Mouse (Mus musculus) liver, embryonic 16.5 days (tissue): ENCODE measurements around the gene Angel1. TPM values are rescaled to one million over a fixed set of nuclear protein-coding genes. Genes with fewer than 3 reads are reported as not detected.

Experiments used
- ATAC-seq: fragments of 200-750 bp; cut with Nextera tagmentation; 2 replicates; pipeline ENCODE4 v1.8.0; 2017; ENCODE audit warnings: low read depth, mild to moderate bottlenecking, moderate number of reproducible peaks, moderate library complexity
- H3K27ac ChIP-seq: fragments of 300-500 bp; sonication (generic); 2 replicates; pipeline ENCODE4 v1.5.1; 2014; ENCODE audit warnings: mild to moderate bottlenecking, low read length
- H3K27me3 ChIP-seq: fragments of 300-500 bp; sonication (generic); 2 replicates; pipeline ENCODE4 v1.6.1; 2014; ENCODE audit warnings: low read depth, low read length, mixed read lengths; ENCODE audit not compliant: control insufficient read depth, insufficient read depth
- H3K36me3 ChIP-seq: fragments of 300-500 bp; sonication (generic); 2 replicates; pipeline ENCODE4 v1.6.1; 2014; ENCODE audit warnings: mild to moderate bottlenecking; ENCODE audit not compliant: control insufficient read depth, insufficient read depth
- H3K4me1 ChIP-seq: fragments of 300-500 bp; sonication (generic); 2 replicates; pipeline ENCODE4 v1.6.1; 2014; ENCODE audit warnings: low read depth, low read length, mixed read lengths; ENCODE audit not compliant: control insufficient read depth
- H3K4me2 ChIP-seq: fragments of 300-500 bp; sonication (generic); 2 replicates; pipeline ENCODE4 v1.6.1; 2014; ENCODE audit warnings: low read depth, low read length, mixed read lengths
- H3K4me3 ChIP-seq: fragments of 300-500 bp; sonication (generic); 2 replicates; pipeline ENCODE4 v1.5.1; 2014; ENCODE audit warnings: low read depth, mild to moderate bottlenecking, low read length
- H3K9ac ChIP-seq: fragments of 300-500 bp; sonication (generic); 2 replicates; pipeline ENCODE4 v1.6.1; 2014; ENCODE audit warnings: low read depth, low read length
- H3K9me3 ChIP-seq: fragments of 300-500 bp; sonication (generic); replicated peaks from 2 replicates; pipeline ENCODE4 v1.6.1; 2016; ENCODE audit warnings: low read length; ENCODE audit not compliant: control insufficient read depth
- WGBS: fragments of 180-500 bp; shearing (Covaris S2); extraction: QIAGEN DNeasy Blood & Tissue Kit; methylation state at CpG from one replicate; pipeline ENCODE4 v1.1.7; 2014; ENCODE audit not compliant: insufficient replicate concordance; 5-methylcytosine and 5-hydroxymethylcytosine counted together
- polyA plus RNA-seq: library from polyadenylated mRNA; unstranded; fragments of >200 nt; fragmentation: Nextera tagmentation; extraction: Ambion mirVana; gene quantifications from 2 replicates; pipeline ENCODE4 v1.2.1, GENCODE M21; 2015

Gene Angel1
- polyA plus RNA-seq, 1 experiment from 2014 or later, result 1.2 TPM

- Histone ChIP-seq H3K4me1 (no peaks in the 10 kb centered on the region), H3K4me2 (no peak overlapping the region), H3K36me3 (no peaks in the 10 kb centered on the region), H3K4me3 (no peak overlapping the region), H3K9ac (no peak overlapping the region), H3K27ac (no peak overlapping the region), H3K27me3 (no peaks in the 10 kb centered on the region), H3K9me3 (no peaks in the 10 kb centered on the region)
- ATAC-seq, result no peak
- 55% methylated on average over 2 of the region's 2 CpGs for WGBS
These were observed 28.3 kb downstream of the Angel1 start for GRCm38 (mm10) chr12:86697996-86698395.

GRCm38 (mm10) chr12:86694441-86694840 lies 31.8 kb downstream of the Angel1 start:
- Histone ChIP-seq H3K4me2 (no peak overlapping the region), H3K27me3 (no peaks in the 10 kb centered on the region), H3K9ac (no peak overlapping the region), H3K9me3 (no peaks in the 10 kb centered on the region), H3K4me3 (no peak overlapping the region), H3K36me3 (no peaks in the 10 kb centered on the region), H3K4me1 (no peaks in the 10 kb centered on the region), H3K27ac (no peak overlapping the region)
- 47% methylated on average over 1 of the region's 1 CpGs for WGBS
- ATAC-seq, result no peak

DNA sequence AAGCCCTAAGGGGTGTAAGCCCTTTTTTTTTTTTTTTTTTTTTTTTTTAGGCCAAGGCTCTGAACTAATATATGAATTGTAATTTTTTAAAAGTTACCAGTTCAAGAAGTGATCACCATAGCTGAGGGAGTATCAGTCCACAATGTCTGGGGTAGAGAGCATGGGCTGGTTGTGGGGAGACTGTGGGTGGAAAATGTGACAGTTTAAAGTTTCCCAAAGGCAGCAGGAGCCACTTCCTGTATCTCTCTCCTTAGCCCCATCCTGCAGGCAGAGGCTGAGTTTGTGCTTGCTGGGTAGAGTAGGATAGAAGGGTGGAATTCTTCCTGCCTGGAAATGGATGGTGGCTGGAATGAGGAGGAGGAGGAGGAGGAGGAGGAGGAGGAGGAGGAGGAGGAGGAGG lies 32.9 kb downstream of the Angel1 start:
- Histone ChIP-seq H3K9ac (no peak overlapping the region), H3K27me3 (no peaks in the 10 kb centered on the region), H3K4me1 (no peaks in the 10 kb centered on the region), H3K36me3 (no peaks in the 10 kb centered on the region), H3K4me2 (no peak overlapping the region), H3K4me3 (no peak overlapping the region), H3K27ac (no peak overlapping the region), H3K9me3 (no peaks in the 10 kb centered on the region)
- no peak for ATAC-seq

DNA sequence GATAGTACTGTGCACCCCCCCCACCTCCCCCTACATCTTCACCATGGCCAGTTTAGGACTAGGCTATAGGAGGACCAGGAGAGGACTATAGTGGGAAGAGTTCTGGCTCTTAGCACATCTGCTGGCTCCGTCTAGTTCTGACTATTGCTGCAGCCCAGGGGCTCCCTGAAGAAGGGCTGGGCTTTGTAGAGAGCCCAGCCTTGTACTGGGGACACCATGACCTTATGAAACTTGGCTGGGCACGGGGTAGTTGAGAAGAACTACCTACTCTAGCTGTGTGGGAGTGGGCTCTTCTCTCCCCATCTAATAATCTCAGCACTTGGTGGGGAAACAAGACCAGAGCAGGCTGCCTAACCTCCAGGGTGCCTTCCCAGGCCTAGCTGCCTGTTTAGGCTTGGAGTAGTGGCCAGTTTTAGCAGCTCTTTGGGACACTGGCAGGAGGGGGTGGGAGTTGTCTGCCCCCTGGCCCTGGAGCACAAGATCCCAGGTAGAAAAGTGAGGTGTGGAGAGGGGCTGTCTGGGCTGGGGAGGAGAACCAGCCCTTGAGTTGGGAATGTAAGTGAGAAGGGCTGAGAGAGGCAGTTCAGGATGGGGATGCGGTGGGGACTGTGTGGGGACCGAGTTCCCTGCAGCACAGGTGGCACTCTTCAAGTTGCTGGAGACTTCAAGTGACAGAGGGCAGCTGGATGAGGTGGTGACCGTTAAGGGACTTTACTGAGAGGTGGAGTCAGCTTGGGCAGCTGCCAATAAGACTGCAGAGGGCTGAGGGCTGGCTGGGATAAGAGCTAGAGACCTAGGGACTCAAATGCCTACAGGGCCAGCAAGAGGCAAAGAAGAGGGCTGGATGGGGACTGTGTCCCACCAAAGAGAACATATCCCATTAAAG lies 33.5 kb downstream of the Angel1 start:
- no peak overlapping the region for H3K9ac ChIP-seq
- ATAC-seq, result no peak
- H3K4me1 ChIP-seq, result no peaks in the 10 kb centered on the region
- no peak overlapping the region for H3K27ac ChIP-seq
- no peaks in the 10 kb centered on the region for H3K36me3 ChIP-seq
- H3K4me2 ChIP-seq, result no peak overlapping the region
- no peaks in the 10 kb centered on the region for H3K27me3 ChIP-seq
- no peaks in the 10 kb centered on the region for H3K9me3 ChIP-seq
- 51% methylated on average over 5 of the region's 5 CpGs for WGBS
- H3K4me3 ChIP-seq, result no peak overlapping the region

DNA sequence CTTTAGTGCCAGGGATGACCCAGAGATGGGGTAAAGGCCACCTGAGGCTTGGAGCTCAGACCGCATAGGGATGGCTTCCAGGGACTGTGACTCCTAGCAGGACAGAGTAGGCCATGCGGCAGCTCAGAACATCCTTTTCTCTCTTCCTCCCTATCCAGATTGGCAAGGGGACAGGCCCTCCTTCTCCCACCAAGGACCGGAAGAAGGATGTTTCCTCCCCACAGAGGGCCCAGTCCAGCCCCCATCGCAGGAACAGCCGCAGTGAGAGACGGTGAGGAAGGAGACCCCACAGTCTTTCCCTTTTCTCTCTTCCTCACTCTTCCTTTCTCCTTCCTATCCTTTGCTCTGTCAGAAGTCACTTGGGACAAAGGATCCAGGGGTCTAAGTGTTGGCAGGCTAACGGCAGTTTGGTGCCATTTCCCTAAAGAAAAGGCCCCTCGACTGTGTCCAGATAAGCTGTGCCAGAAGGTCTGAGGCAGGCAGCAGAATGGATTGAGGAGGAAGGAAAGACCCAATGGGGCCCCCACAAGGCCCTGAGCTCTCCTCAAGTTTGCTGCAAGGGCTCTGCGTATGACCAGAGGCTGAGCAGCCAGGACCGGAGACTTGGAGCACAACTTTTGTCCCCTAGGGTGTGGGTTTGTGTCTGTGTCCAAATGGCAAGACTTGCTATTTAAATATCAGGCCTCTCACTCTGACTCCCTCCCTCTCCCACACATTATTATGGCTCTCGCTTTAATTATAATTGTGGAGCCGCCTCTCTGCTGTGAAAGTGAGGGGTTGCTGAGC lies 35.4 kb downstream of the Angel1 start:
- Histone ChIP-seq H3K4me2 (no peak overlapping the region), H3K27ac (0 out of 2 replicates have a peak overlapping the region, but pooled peaks have one; percentile 0), H3K27me3 (no peaks in the 10 kb centered on the region), H3K4me3 (no peak overlapping the region), H3K36me3 (no peaks in the 10 kb centered on the region), H3K9me3 (no peaks in the 10 kb centered on the region), H3K4me1 (no peaks in the 10 kb centered on the region), H3K9ac (no peak overlapping the region)
- ATAC-seq, result no peak
- WGBS, result 27% methylated on average over 12 of the region's 12 CpGs

- H3K4me1 ChIP-seq, result no peaks in the 10 kb centered on the region
- H3K4me3 ChIP-seq, result no peak overlapping the region
- no peaks in the 10 kb centered on the region for H3K9me3 ChIP-seq
- no peaks in the 10 kb centered on the region for H3K27me3 ChIP-seq
- no peaks in the 10 kb centered on the region for H3K36me3 ChIP-seq
- no peak for ATAC-seq
- WGBS, result 85% methylated on average over 27 of the region's 27 CpGs
- H3K27ac ChIP-seq, result no peak overlapping the region
- H3K9ac ChIP-seq, result no peak overlapping the region
- H3K4me2 ChIP-seq, result no peak overlapping the region
These were observed 37.3 kb downstream of the Angel1 start for GRCm38 (mm10) chr12:86688917-86689316.

GRCm38 (mm10) chr12:86687971-86688573 lies 38.2 kb downstream of the Angel1 start:
- WGBS, result 53% methylated on average over 4 of the region's 4 CpGs
- H3K9me3 ChIP-seq, result no peaks in the 10 kb centered on the region
- no peak overlapping the region for H3K9ac ChIP-seq

DNA sequence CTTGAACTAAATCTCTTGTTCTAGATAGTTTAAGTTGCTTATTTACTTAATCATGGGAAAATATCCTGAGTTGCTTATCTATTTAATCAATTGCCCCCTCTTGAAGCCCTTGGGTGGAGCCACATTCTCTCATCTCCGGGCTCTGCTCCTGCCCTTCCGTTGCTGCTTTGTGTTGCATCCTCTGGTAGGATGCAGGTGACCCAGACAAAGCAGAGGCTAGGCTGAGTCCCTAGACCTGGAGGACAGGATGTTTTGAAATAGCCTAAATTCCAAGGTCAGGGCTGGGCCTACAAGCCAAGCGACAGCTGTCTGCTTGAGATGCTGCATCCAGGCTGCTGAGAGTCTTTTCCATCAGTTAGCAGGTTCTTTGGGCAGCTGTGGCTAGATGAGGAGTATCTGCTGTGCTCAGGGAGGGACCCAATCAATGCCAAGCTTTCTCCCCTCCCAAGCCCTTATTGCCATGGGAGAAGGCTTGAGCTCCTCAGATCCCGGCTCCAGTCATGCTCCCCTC lies 38.8 kb downstream of the Angel1 start:
- no peak overlapping the region for H3K27ac ChIP-seq
- H3K4me3 ChIP-seq, result no peak overlapping the region
- H3K9ac ChIP-seq, result no peak overlapping the region
- no peaks in the 10 kb centered on the region for H3K36me3 ChIP-seq
- peak; percentile 7; the same call in 1 of the 2 replicates for ATAC-seq
- no peak overlapping the region for H3K4me2 ChIP-seq
- H3K9me3 ChIP-seq, result no peaks in the 10 kb centered on the region
- 16% methylated on average over 4 of the region's 4 CpGs for WGBS
- no peaks in the 10 kb centered on the region for H3K27me3 ChIP-seq
- no peaks in the 10 kb centered on the region for H3K4me1 ChIP-seq

More at GRCm38 (mm10) chr12:86687971-86688573, 38.2 kb downstream of the Angel1 start:
- Histone ChIP-seq H3K4me3 (no peak overlapping the region), H3K27ac (no peak overlapping the region), H3K4me1 (no peaks in the 10 kb centered on the region), H3K36me3 (no peaks in the 10 kb centered on the region), H3K27me3 (no peaks in the 10 kb centered on the region), H3K4me2 (no peak overlapping the region)
- ATAC-seq, result peak; percentile 44
